Mouse (Mus musculus): Measurements from ENCODE around the gene Zfp30.

GRCm38 (mm10) chr7:29783871-29784551 is at the start of gene Zfp30:
- TF ChIP-seq CTCF (IDR thresholded peaks at IDR 0.05; ENCODE audit: control insufficient read depth, insufficient read depth, insufficient replicate concordance, low read depth, low read length) (no peak), POLR2A (IDR thresholded peaks at IDR 0.05; ENCODE audit: control insufficient read depth, low read depth, low read length) (no peak)

All from testis, adult 2 months (tissue).